Mouse (Mus musculus) MEL (cell line): ENCODE data around the gene Hpd. TPM values are rescaled to one million over a fixed set of nuclear protein-coding genes. Genes with fewer than 3 reads are reported as not detected.

Experiments used
- DNase-seq: peaks from one replicate; pipeline ENCODE4 v3.0.0; 2011; ENCODE audit warnings: low read depth, low spot score
- H3K27ac ChIP-seq: 2 replicates; pipeline ENCODE4 v1.5.1; 2012; ENCODE audit warnings: low read depth, mild to moderate bottlenecking, control low read depth, low read length, moderate library complexity; ENCODE audit not compliant: control insufficient read depth
- H3K27me3 ChIP-seq, 2 experiments: fragments of 150-350 bp in 1 of 2; sonication (generic) in 1 of 2; 2 replicates each; pipeline ENCODE4 v1.6.1; 2012; ENCODE audit warnings: low read length in 2 of 2, mild to moderate bottlenecking in 2 of 2, improper control_type of control experiment in 1 of 2, moderate library complexity in 1 of 2; ENCODE audit not compliant: insufficient read depth in 2 of 2, control insufficient read depth in 1 of 2
- H3K36me3 ChIP-seq, 2 experiments: 2 replicates each; pipeline ENCODE4 v1.6.1; 2012 to 2014; ENCODE audit warnings: low read length in 2 of 2, improper control_type of control experiment in 1 of 2, inconsistent platforms in 1 of 2, mild to moderate bottlenecking in 1 of 2; ENCODE audit not compliant: insufficient read depth in 2 of 2, control insufficient read depth in 1 of 2
- H3K4me1 ChIP-seq, 2 experiments: fragments of 150-350 bp in 1 of 2; sonication (generic) in 1 of 2; 2 replicates each; pipeline ENCODE4 v1.6.1; 2012; ENCODE audit warnings: low read length in 2 of 2, improper control_type of control experiment in 1 of 2, mild to moderate bottlenecking in 1 of 2; ENCODE audit not compliant: insufficient read depth in 2 of 2, control insufficient read depth in 1 of 2
- H3K4me3 ChIP-seq, 2 experiments: fragments of 150-350 bp in 1 of 2; sonication (generic) in 1 of 2; 2 replicates each; pipeline ENCODE4 v1.5.1; 2012; ENCODE audit warnings: low read depth in 2 of 2, low read length in 2 of 2, mild to moderate bottlenecking in 2 of 2, moderate library complexity in 2 of 2, control low read depth in 1 of 2, improper control_type of control experiment in 1 of 2; ENCODE audit not compliant: control insufficient read depth in 1 of 2, insufficient read depth in 1 of 2
- H3K79me2 ChIP-seq: 2 replicates; pipeline ENCODE4 v1.6.1; 2012; ENCODE audit warnings: mild to moderate bottlenecking, low read length, moderate library complexity; ENCODE audit not compliant: control insufficient read depth, poor library complexity, insufficient read depth
- H3K9ac ChIP-seq: 2 replicates; pipeline ENCODE4 v1.6.1; 2012; ENCODE audit warnings: low read depth, mild to moderate bottlenecking, control low read depth, low read length, moderate library complexity; ENCODE audit not compliant: control insufficient read depth, poor library complexity, severe bottlenecking
- H3K9me3 ChIP-seq: fragments of 150-350 bp; sonication (generic); replicated peaks from 2 replicates; pipeline ENCODE4 v1.6.1; 2012; ENCODE audit warnings: mild to moderate bottlenecking, low read length, improper control_type of control experiment, moderate library complexity; ENCODE audit not compliant: insufficient read depth
- BHLHE40 ChIP-seq: IDR thresholded peaks from 2 replicates; pipeline ENCODE4 v1.6.1; 2012; ENCODE audit warnings: low read depth, mild to moderate bottlenecking, inconsistent platforms, low read length, improper control_type of control experiment, borderline replicate concordance
- CHD1 ChIP-seq: IDR thresholded peaks from 2 replicates; pipeline ENCODE4 v1.6.1; 2012; ENCODE audit warnings: low read depth, mild to moderate bottlenecking, inconsistent platforms, low read length, improper control_type of control experiment
- CHD2 ChIP-seq: IDR thresholded peaks from 2 replicates; pipeline ENCODE4 v1.6.1; 2011; ENCODE audit warnings: low read length, improper control_type of control experiment
- CTCF ChIP-seq, 3 experiments: IDR thresholded peaks in 2 of 3; conservative IDR thresholded peaks in 1 of 3; 2 replicates each; pipeline ENCODE4 v1.5.1; 2011 to 2012; ENCODE audit warnings: low read length in 3 of 3, low read depth in 2 of 3, mild to moderate bottlenecking in 2 of 3, improper control_type of control experiment in 1 of 3, inconsistent platforms in 1 of 3, mixed read lengths in 1 of 3, moderate library complexity in 1 of 3; ENCODE audit not compliant: control insufficient read depth in 1 of 3, insufficient read depth in 1 of 3, poor library complexity in 1 of 3, severe bottlenecking in 1 of 3
- ELF1 ChIP-seq: IDR thresholded peaks from 2 replicates; pipeline ENCODE4 v1.6.1; 2014; ENCODE audit warnings: low read depth, mild to moderate bottlenecking, inconsistent platforms, low read length, improper control_type of control experiment, moderate library complexity
- EP300 ChIP-seq, 2 experiments: IDR thresholded peaks; 2 replicates each; pipeline ENCODE4 v1.6.1; 2011; ENCODE audit warnings: improper control_type of control experiment in 2 of 2, low read length in 2 of 2, low read depth in 1 of 2, mild to moderate bottlenecking in 1 of 2
- GABPA ChIP-seq: IDR thresholded peaks from 2 replicates; pipeline ENCODE4 v1.6.1; 2012; ENCODE audit warnings: low read depth, mild to moderate bottlenecking, inconsistent platforms, low read length, improper control_type of control experiment, moderate library complexity
- GATA1 ChIP-seq: IDR thresholded peaks from 2 replicates; pipeline ENCODE4 v1.6.1; 2011; ENCODE audit warnings: low read depth, low read length, improper control_type of control experiment
- JUND ChIP-seq: IDR thresholded peaks from 2 replicates; pipeline ENCODE4 v1.6.1; 2011; ENCODE audit warnings: low read depth, mild to moderate bottlenecking, improper control_type of control experiment, low read length
- MAFK ChIP-seq: IDR thresholded peaks from 2 replicates; pipeline ENCODE4 v1.6.1; 2011; ENCODE audit warnings: low read depth, mild to moderate bottlenecking, low read length, improper control_type of control experiment, borderline replicate concordance
- MAX ChIP-seq: IDR thresholded peaks from 2 replicates; pipeline ENCODE4 v1.6.1; 2011; ENCODE audit warnings: low read length, improper control_type of control experiment
- MEF2A ChIP-seq: IDR thresholded peaks from 2 replicates; pipeline ENCODE4 v1.6.1; 2014; ENCODE audit warnings: low read depth, mild to moderate bottlenecking, inconsistent platforms, low read length, improper control_type of control experiment; ENCODE audit not compliant: poor library complexity, insufficient replicate concordance, severe bottlenecking; ENCODE audit errors: extremely low read depth
- MXI1 ChIP-seq: IDR thresholded peaks from 2 replicates; pipeline ENCODE4 v1.6.1; 2011; ENCODE audit warnings: mild to moderate bottlenecking, low read depth, low read length, improper control_type of control experiment
- MYB ChIP-seq: IDR thresholded peaks from 2 replicates; pipeline ENCODE4 v1.6.1; 2011; ENCODE audit warnings: mild to moderate bottlenecking, low read depth, low read length, improper control_type of control experiment
- MYC ChIP-seq: IDR thresholded peaks from 2 replicates; pipeline ENCODE4 v1.6.1; 2011; ENCODE audit warnings: low read depth, mild to moderate bottlenecking, low read length, improper control_type of control experiment, moderate library complexity
- NELFE ChIP-seq: IDR thresholded peaks from 2 replicates; pipeline ENCODE4 v1.6.1; 2011; ENCODE audit warnings: low read depth, low read length, improper control_type of control experiment
- NRF1 ChIP-seq: IDR thresholded peaks from 2 replicates; pipeline ENCODE4 v1.6.1; 2014; ENCODE audit warnings: low read depth, mild to moderate bottlenecking, inconsistent platforms, low read length, improper control_type of control experiment, moderate library complexity; ENCODE audit not compliant: poor library complexity, insufficient read depth, severe bottlenecking
- POLR2A ChIP-seq, 2 experiments: IDR thresholded peaks; 2 replicates each; pipeline ENCODE4 v1.6.1; 2011 to 2012; ENCODE audit warnings: low read length in 2 of 2, mild to moderate bottlenecking in 2 of 2, control low read depth in 1 of 2, improper control_type of control experiment in 1 of 2, low read depth in 1 of 2, moderate library complexity in 1 of 2; ENCODE audit not compliant: control insufficient read depth in 1 of 2, insufficient read depth in 1 of 2, poor library complexity in 1 of 2
- POLR2AphosphoS2 ChIP-seq: IDR thresholded peaks from 2 replicates; pipeline ENCODE4 v1.6.1; 2011; ENCODE audit warnings: low read length, improper control_type of control experiment
- POLR2AphosphoS5 ChIP-seq: IDR thresholded peaks from 2 replicates; pipeline ENCODE4 v1.6.1; 2012; ENCODE audit warnings: low read depth, borderline replicate concordance, mild to moderate bottlenecking, inconsistent platforms, low read length, moderate library complexity, mixed read lengths
- RAD21 ChIP-seq: IDR thresholded peaks from 2 replicates; pipeline ENCODE4 v1.6.1; 2011; ENCODE audit warnings: mild to moderate bottlenecking, low read depth, low read length, improper control_type of control experiment
- SMC3 ChIP-seq: IDR thresholded peaks from 2 replicates; pipeline ENCODE4 v1.6.1; 2011; ENCODE audit warnings: low read depth, low read length, improper control_type of control experiment
- TAL1 ChIP-seq: IDR thresholded peaks from 2 replicates; pipeline ENCODE4 v1.6.1; 2012; ENCODE audit warnings: mild to moderate bottlenecking, inconsistent platforms, low read length, moderate library complexity, mixed read lengths
- TBP ChIP-seq: IDR thresholded peaks from 2 replicates; pipeline ENCODE4 v1.8.0; 2011; ENCODE audit warnings: low read depth, low read length, improper control_type of control experiment
- USF1 ChIP-seq: IDR thresholded peaks from 2 replicates; pipeline ENCODE4 v1.6.1; 2014; ENCODE audit warnings: low read depth, mild to moderate bottlenecking, inconsistent platforms, low read length, improper control_type of control experiment, moderate library complexity
- USF2 ChIP-seq, 2 experiments: IDR thresholded peaks; 2 replicates each; pipeline ENCODE4 v1.6.1; 2011 to 2012; ENCODE audit warnings: improper control_type of control experiment in 2 of 2, low read length in 2 of 2, borderline replicate concordance in 1 of 2, inconsistent platforms in 1 of 2, low read depth in 1 of 2, mild to moderate bottlenecking in 1 of 2; ENCODE audit not compliant: insufficient read depth in 1 of 2
- ZKSCAN1 ChIP-seq: IDR thresholded peaks from 2 replicates; pipeline ENCODE4 v1.6.1; 2012; ENCODE audit warnings: low read depth, mild to moderate bottlenecking, inconsistent platforms, low read length, improper control_type of control experiment, moderate library complexity
- ZMIZ1 ChIP-seq: IDR thresholded peaks from 2 replicates; pipeline ENCODE4 v1.6.1; 2012; ENCODE audit warnings: low read depth, mild to moderate bottlenecking, inconsistent platforms, low read length, improper control_type of control experiment, moderate library complexity
- ZNF384 ChIP-seq: IDR thresholded peaks from 2 replicates; pipeline ENCODE4 v1.6.1; 2012; ENCODE audit warnings: low read depth, mild to moderate bottlenecking, inconsistent platforms, low read length, improper control_type of control experiment
- polyA plus RNA-seq, 2 experiments: library from polyadenylated mRNA; stranded (reverse) in 1 of 2; unstranded in 1 of 2; fragments of >175 nt in 1 of 2; fragments of >200 nt in 1 of 2; gene quantifications; 2 replicates each; pipeline versions ENCODE4 v1.2.1 to v1.2.4; 2012; ENCODE audit warnings: low replicate concordance in 2 of 2, low read depth in 1 of 2; ENCODE audit not compliant: insufficient read length in 2 of 2, insufficient read depth in 1 of 2, missing spikeins in 1 of 2
- total RNA-seq: library from RNA; depleted of rRNA; stranded (reverse); fragments of 300-350 nt; gene quantifications from 2 replicates; pipeline ENCODE4 v1.2.3, GENCODE M21; 2012

Gene Hpd
- total and polyA plus RNA-seq, 3 experiments, result not detected

DNA sequence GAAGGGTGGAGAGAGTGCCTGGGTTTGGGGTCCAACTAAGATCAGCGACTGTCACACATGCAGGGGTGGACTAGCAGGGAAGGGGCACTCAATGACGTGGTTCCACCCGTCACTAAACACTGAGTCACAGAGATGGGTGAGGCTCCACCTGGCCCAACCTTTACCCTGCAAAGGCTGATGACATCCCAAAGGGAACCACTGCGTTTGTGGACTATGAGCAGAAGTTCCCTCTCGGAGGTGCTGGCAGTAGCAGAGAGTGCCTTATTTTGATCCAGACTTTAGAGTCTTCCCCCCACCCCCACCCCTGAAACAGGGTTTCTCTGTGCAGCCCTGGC is 51.7 kb downstream of the Hpd start:
- Histone ChIP-seq H3K36me3 (peaks cover 0 to 53% of the 10 kb centered on the region in 2 experiments; a peak in 2 of 4 replicates), H3K9me3 (no peaks in the 10 kb centered on the region), H3K27me3 (no peaks in the 10 kb centered on the region), H3K27ac (no peak overlapping the region), H3K4me1 (peaks cover 15 to 60% of the 10 kb centered on the region in 2 experiments), H3K79me2 (no peaks in the 10 kb centered on the region), H3K9ac (no peak overlapping the region), H3K4me3 (no peak overlapping the region)
- no peak for DNase-seq
- TF ChIP-seq TAL1 (no peak), RAD21 (no peak), CTCF (IDR thresholded peaks at IDR 0.05 in 2 of 3, conservative IDR thresholded peaks at IDR 0.05 in 1 of 3; ENCODE audit: control insufficient read depth in 1 of 3, insufficient read depth in 1 of 3, low read depth in 2 of 3, low read length in 3 of 3, poor library complexity in 1 of 3, severe bottlenecking in 1 of 3) (no peak), GABPA (no peak), ZKSCAN1 (no peak), POLR2AphosphoS5 (no peak), GATA1 (no peak), CHD1 (no peak), EP300 (IDR thresholded peaks at IDR 0.05; ENCODE audit: low read depth in 1 of 2, low read length in 2 of 2) (no peak), MXI1 (no peak), CHD2 (no peak), MEF2A (no peak), ZNF384 (no peak), USF1 (no peak), BHLHE40 (no peak), MAFK (no peak), ELF1 (no peak)

- no peaks in the 10 kb centered on the region for H3K79me2 ChIP-seq
- no peak overlapping the region for H3K27ac ChIP-seq
- H3K36me3 ChIP-seq, result peaks cover 0 to 52% of the 10 kb centered on the region in 2 experiments; a peak in 2 of 4 replicates
- no peaks in the 10 kb centered on the region for H3K27me3 ChIP-seq
- no peaks in the 10 kb centered on the region for H3K9me3 ChIP-seq
- H3K4me3 ChIP-seq, result no peak overlapping the region
- peaks cover 16 to 61% of the 10 kb centered on the region in 2 experiments for H3K4me1 ChIP-seq
- no peak overlapping the region for H3K9ac ChIP-seq
- DNase-seq, result no peak
- no peak for TF ChIP-seq SMC3
- no peak for TF ChIP-seq POLR2AphosphoS2
- no peak for TF ChIP-seq TBP
- TF ChIP-seq USF2 (IDR thresholded peaks at IDR 0.05; ENCODE audit: borderline replicate concordance in 1 of 2, insufficient read depth in 1 of 2, low read depth in 1 of 2, low read length in 2 of 2), result no peak
- no peak for TF ChIP-seq MYB
- no peak for TF ChIP-seq GATA1
- TF ChIP-seq NRF1, result no peak
- TF ChIP-seq TAL1, result no peak
- TF ChIP-seq MAX, result no peak
- TF ChIP-seq MEF2A, result no peak
- TF ChIP-seq NELFE, result no peak
- TF ChIP-seq ZMIZ1, result no peak
- TF ChIP-seq POLR2A (IDR thresholded peaks at IDR 0.05; ENCODE audit: control insufficient read depth in 1 of 2, insufficient read depth in 1 of 2, low read depth in 1 of 2, low read length in 2 of 2, poor library complexity in 1 of 2), result no peak
- no peak for TF ChIP-seq JUND
- TF ChIP-seq ZKSCAN1, result no peak
- no peak for TF ChIP-seq CTCF (IDR thresholded peaks at IDR 0.05 in 2 of 3, conservative IDR thresholded peaks at IDR 0.05 in 1 of 3; ENCODE audit: control insufficient read depth in 1 of 3, insufficient read depth in 1 of 3, low read depth in 2 of 3, low read length in 3 of 3, poor library complexity in 1 of 3, severe bottlenecking in 1 of 3)
- TF ChIP-seq MAFK, result no peak
- TF ChIP-seq MYC, result no peak
- TF ChIP-seq, all 39 proteins: peak for 0
These were observed 52.3 kb downstream of the Hpd start for GRCm38 (mm10) chr5:123130030-123130813.
